Mouse (Mus musculus) megakaryocyte-erythroid progenitor cell, adult 5-6 weeks (primary cell): ENCODE results near the gene Akap1. TPM values are rescaled to one million over a fixed set of nuclear protein-coding genes. Genes with fewer than 3 reads are reported as not detected.

Experiments used
- ATAC-seq: replicated peaks from 2 replicates; pipeline ENCODE4 v1.8.0; 2016; ENCODE audit warnings: mild to moderate bottlenecking, inconsistent platforms; ENCODE audit not compliant: severe bottlenecking, poor library complexity, low FRiP score, low TSS enrichment
- total RNA-seq, 2 experiments: library from RNA; stranded (forward) in 1 of 2; stranded (reverse) in 1 of 2; fragments of 200-1000, 215-1000 nt in 1 of 2; fragments of >200 nt in 1 of 2; fragmentation: Nextera tagmentation in 1 of 2; gene quantifications; 2 replicates each; pipeline ENCODE4 v1.2.3; 2014 to 2017

Gene Akap1
- total RNA-seq, 2 experiments from 2014 or later, result 24.4 to 36.7 TPM

- ATAC-seq, result peak; percentile 66
These were observed 15.8 kb downstream of the Akap1 start for GRCm38 (mm10) chr11:88848590-88848989.

GRCm38 (mm10) chr11:88847281-88848006, 16.9 kb downstream of the Akap1 start:
- ATAC-seq, result no peak

- no peak for ATAC-seq
These were observed 20.0 kb downstream of the Akap1 start for GRCm38 (mm10) chr11:88844384-88844783.

GRCm38 (mm10) chr11:88843305-88843704, 21.1 kb downstream of the Akap1 start:
- ATAC-seq, result no peak

- ATAC-seq, result no peak
These were observed 21.9 kb downstream of the Akap1 start for GRCm38 (mm10) chr11:88842315-88842975.

GRCm38 (mm10) chr11:88841406-88841805, 23.0 kb downstream of the Akap1 start:
- ATAC-seq, result peak; percentile 65

GRCm38 (mm10) chr11:88840724-88841350, 23.5 kb downstream of the Akap1 start:
- ATAC-seq, result no peak

- ATAC-seq, result no peak
These were observed 24.1 kb downstream of the Akap1 start for GRCm38 (mm10) chr11:88840292-88840691.

- no peak for ATAC-seq
These were observed 25.0 kb downstream of the Akap1 start for GRCm38 (mm10) chr11:88839379-88839778.

- ATAC-seq, result no peak
These were observed 25.8 kb downstream of the Akap1 start for GRCm38 (mm10) chr11:88838630-88839029.

GRCm38 (mm10) chr11:88834606-88835005, 29.8 kb downstream of the Akap1 start:
- no peak for ATAC-seq

- ATAC-seq, result no peak
These were observed 30.3 kb downstream of the Akap1 start for GRCm38 (mm10) chr11:88834134-88834533.

GRCm38 (mm10) chr11:88833099-88833498, 31.3 kb downstream of the Akap1 start:
- no peak for ATAC-seq

- ATAC-seq, result peak; percentile 77
These were observed 34.1 kb downstream of the Akap1 start for GRCm38 (mm10) chr11:88830257-88830804.

- ATAC-seq, result no peak
These were observed 35.9 kb downstream of the Akap1 start for GRCm38 (mm10) chr11:88828528-88828927.

GRCm38 (mm10) chr11:88825909-88826308, 38.5 kb downstream of the Akap1 start:
- ATAC-seq, result no peak

- ATAC-seq, result peak; percentile 73
These were observed 41.4 kb downstream of the Akap1 start for GRCm38 (mm10) chr11:88822991-88823390.

GRCm38 (mm10) chr11:88822526-88822925, 41.9 kb downstream of the Akap1 start:
- no peak for ATAC-seq

- no peak for ATAC-seq
These were observed 43.4 kb downstream of the Akap1 start for GRCm38 (mm10) chr11:88820742-88821576.
